Mouse (Mus musculus) heart, adult 9 months (tissue): ENCODE measurements at regions not wholly inside any gene's neighbourhood (a gene's known extent, or its start where the extent isn't known, plus 50 kb on each side); places are given as distances from the start of the nearest gene placed in this dataset.

Source experiments
- DNase-seq, 2 experiments: peaks; one replicate each; pipeline ENCODE4 v3.0.0; 2022; ENCODE audit warnings: low spot score in 2 of 2

DNA sequence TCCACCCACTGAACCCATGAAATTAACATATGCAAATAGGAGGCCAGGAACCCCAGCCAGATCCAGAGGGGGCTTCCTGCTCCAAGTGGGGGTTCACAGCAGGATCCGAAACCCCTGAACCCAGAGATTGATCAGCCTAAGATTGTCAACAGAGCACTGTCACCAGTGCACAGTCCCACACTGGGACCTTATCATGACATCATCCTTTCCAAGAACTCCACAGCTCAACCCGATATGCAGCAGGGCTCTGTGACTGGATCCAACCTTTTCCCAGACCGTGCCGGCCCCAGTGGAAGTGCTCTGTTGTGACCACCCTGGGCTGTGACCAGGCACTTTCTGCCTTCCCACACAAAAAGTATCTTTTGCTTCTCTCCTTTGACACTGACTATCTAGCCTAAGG lies 57.7 kb upstream of the Dio3 start:
- no peak for DNase-seq

GRCm38 (mm10) chr12:110221679-110222078 lies 57.2 kb upstream of the Dio3 start:
- DNase-seq, result no peak

- no peak for DNase-seq
Measured at GRCm38 (mm10) chr12:110224250-110224649, 54.6 kb upstream of the Dio3 start.

- no peak for DNase-seq
Measured at GRCm38 (mm10) chr12:110228011-110228411, 50.9 kb upstream of the Dio3 start.
